Mouse (Mus musculus) adrenal gland, postnatal 25 days (tissue): ENCODE measurements around the gene Zfp202. TPM values are rescaled to one million over a fixed set of nuclear protein-coding genes. Genes with fewer than 3 reads are reported as not detected.
"Not testable (repeated sequence)": the region's sequence is repeated elsewhere in the genome, so short reads cannot be mapped to it uniquely, and the experiment has no call there.

Source experiments
- DNase-seq: peaks from one replicate; pipeline ENCODE4 v3.0.0; 2021; ENCODE audit warnings: mixed read lengths
- long read RNA-seq: library from polyadenylated mRNA; stranded (forward); transcript quantifications from one replicate; pipeline ENCODE4 v2.0.0, GENCODE M21; 2021
- total RNA-seq: library from RNA; stranded (reverse); gene quantifications from 2 replicates; pipeline ENCODE4 v1.2.3, GENCODE M21; 2021

Gene Zfp202
- total RNA-seq: 6.4 and 6.6 TPM in 2 replicates
- long read RNA-seq, partial matches to known transcripts: 0 of 3 reads
- long read RNA-seq, other reads (novel, unspliced or antisense): 0 of 3 reads

GRCm38 (mm10) chr9:40192098-40193038 is at the start of gene Zfp202:
Gene Zfp202, plus strand, starts transcription at chr9:40192316.
- DNase-seq: peak; percentile 89

GRCm38 (mm10) chr9:40155118-40155644 is 36.9 kb upstream of the Zfp202 start:
- DNase-seq: no peak

- no peak for DNase-seq
Measured at GRCm38 (mm10) chr9:40166446-40166845, 25.7 kb upstream of the Zfp202 start.

- no peak for DNase-seq
Measured at GRCm38 (mm10) chr9:40177017-40177416, 15.1 kb upstream of the Zfp202 start.

GRCm38 (mm10) chr9:40180620-40181019 is 11.5 kb upstream of the Zfp202 start, which contains the start of gene Olfr986:
Gene Olfr986, plus strand, starts transcription at chr9:40180920.
- DNase-seq: no peak

GRCm38 (mm10) chr9:40185166-40185565 is 7.0 kb upstream of the Zfp202 start:
- not testable (repeated sequence) for DNase-seq

- DNase-seq: no peak
Measured at GRCm38 (mm10) chr9:40191086-40191876, 835 bp upstream of the Zfp202 start.

GRCm38 (mm10) chr9:40195981-40196380 is 3.9 kb downstream of the Zfp202 start:
- DNase-seq: peak; percentile 51

- no peak for DNase-seq
Measured at GRCm38 (mm10) chr9:40206546-40206950, 14.4 kb downstream of the Zfp202 start.

GRCm38 (mm10) chr9:40210744-40211143 is 18.6 kb downstream of the Zfp202 start:
- DNase-seq: no peak

GRCm38 (mm10) chr9:40214058-40214457 is 21.9 kb downstream of the Zfp202 start:
- no peak for DNase-seq

GRCm38 (mm10) chr9:40216651-40217050 is 24.5 kb downstream of the Zfp202 start:
- no peak for DNase-seq

- DNase-seq: no peak
Measured at GRCm38 (mm10) chr9:40224289-40224688, 32.2 kb downstream of the Zfp202 start.

- peak; percentile 25 for DNase-seq
Measured at GRCm38 (mm10) chr9:40227874-40228789, 36.0 kb downstream of the Zfp202 start.

- DNase-seq: no peak
Measured at GRCm38 (mm10) chr9:40228804-40229331, 36.8 kb downstream of the Zfp202 start.

- DNase-seq: no peak
Measured at GRCm38 (mm10) chr9:40229479-40229878, 37.4 kb downstream of the Zfp202 start.

- DNase-seq: no peak
Measured at GRCm38 (mm10) chr9:40231019-40231418, 38.9 kb downstream of the Zfp202 start.

- DNase-seq: no peak
Measured at GRCm38 (mm10) chr9:40234233-40235072, 42.3 kb downstream of the Zfp202 start.

GRCm38 (mm10) chr9:40235220-40235619 is 43.1 kb downstream of the Zfp202 start:
- no peak for DNase-seq

- DNase-seq: no peak
Measured at GRCm38 (mm10) chr9:40239749-40240148, 47.6 kb downstream of the Zfp202 start.
